Mouse (Mus musculus): ENCODE data around the gene Col19a1. TPM values are rescaled to one million over a fixed set of nuclear protein-coding genes. Genes with fewer than 3 reads are reported as not detected.
"Not testable (repeated sequence)": the region's sequence is repeated elsewhere in the genome, so short reads cannot be mapped to it uniquely, and the experiment has no call there.

Gene Col19a1
- polyA plus RNA-seq (2015; fragmentation: Nextera tagmentation; extraction: Ambion mirVana), result 3.0 and 3.4 TPM in 2 replicates

DNA sequence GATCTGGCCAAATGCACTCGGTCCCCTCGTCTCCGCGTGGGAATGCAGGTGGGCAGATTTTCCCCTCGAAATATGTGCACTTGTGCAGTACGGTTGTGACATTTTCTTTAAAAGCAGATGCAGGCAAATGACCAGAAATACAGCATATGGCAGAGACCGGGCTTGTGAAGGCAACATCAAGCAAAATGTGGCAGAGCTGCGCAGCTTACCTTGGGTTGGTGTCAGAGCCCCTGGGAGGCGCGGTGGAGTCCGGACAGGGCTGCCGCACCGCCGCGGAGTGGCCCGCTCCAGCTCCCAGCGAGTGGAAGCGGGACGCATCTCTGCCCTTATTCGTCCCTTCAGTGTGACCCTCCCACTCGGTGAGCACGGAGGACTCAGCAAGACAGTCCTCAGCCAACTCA, at the start of gene Col19a1:
Gene Col19a1 (minus strand): TSS at position 332 of the 401 bp plus-strand sequence.
- Histone ChIP-seq H3K27me3 (replicated peaks) (peaks cover 30% of the 10 kb centered on the region), H3K4me1 (peaks cover 13% of the 10 kb centered on the region), H3K9ac (replicated peaks) (peak within 1 kb of the TSS; percentile 64), H3K36me3 (no peaks in the 10 kb centered on the region), H3K4me2 (peak within 1 kb of the TSS; percentile 100), H3K27ac (replicated peaks) (peak within 1 kb of the TSS; percentile 28; the same call in 1 of the 2 replicates), H3K4me3 (replicated peaks) (peak within 1 kb of the TSS; percentile 70), H3K9me3 (replicated peaks) (no peaks in the 10 kb centered on the region)
- ATAC-seq (ENCODE audit: low FRiP score), result peak; percentile 61
- under 1% methylated on average over 22 of the region's 22 CpGs for WGBS

DNA sequence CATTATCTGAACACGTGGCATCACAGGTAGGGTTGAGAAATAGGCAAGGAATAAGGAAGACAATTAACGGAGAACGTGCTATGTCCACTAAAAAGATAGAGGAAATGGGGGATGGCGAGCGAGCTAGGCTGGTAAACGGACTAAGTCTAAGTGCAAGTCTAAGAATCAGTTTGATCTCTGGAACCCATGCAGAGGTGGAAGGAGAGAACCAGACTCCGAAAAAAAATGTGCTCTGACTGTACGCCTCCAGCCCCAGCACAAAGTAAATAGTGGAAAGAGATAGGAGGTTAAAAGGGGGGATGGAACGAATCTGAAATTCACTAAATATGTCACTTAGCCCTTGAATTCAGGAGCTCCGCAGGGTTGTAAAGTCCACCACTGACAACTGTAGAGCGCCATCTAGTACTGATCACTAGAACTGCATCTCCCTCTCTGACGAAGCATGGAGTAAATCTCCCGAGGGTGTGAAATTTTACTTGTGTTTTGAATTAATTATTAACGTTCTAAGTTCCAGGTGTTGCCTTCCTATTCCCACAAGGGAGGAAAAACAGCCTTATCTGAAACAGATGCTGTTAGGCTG, 46.4 kb upstream of the Col19a1 start:
- no peak overlapping the region for H3K27ac ChIP-seq (replicated peaks)
- H3K4me3 ChIP-seq (replicated peaks), result no peak overlapping the region
- peak overlapping the region; percentile 21 for H3K4me2 ChIP-seq
- no peaks in the 10 kb centered on the region for H3K4me1 ChIP-seq
- H3K27me3 ChIP-seq (replicated peaks), result no peaks in the 10 kb centered on the region
- no peaks in the 10 kb centered on the region for H3K9me3 ChIP-seq (replicated peaks)
- 42% methylated on average over 14 of the region's 14 CpGs for WGBS
- no peaks in the 10 kb centered on the region for H3K36me3 ChIP-seq
- no peak overlapping the region for H3K9ac ChIP-seq (replicated peaks)
- ATAC-seq (ENCODE audit: low FRiP score), result no peak

DNA sequence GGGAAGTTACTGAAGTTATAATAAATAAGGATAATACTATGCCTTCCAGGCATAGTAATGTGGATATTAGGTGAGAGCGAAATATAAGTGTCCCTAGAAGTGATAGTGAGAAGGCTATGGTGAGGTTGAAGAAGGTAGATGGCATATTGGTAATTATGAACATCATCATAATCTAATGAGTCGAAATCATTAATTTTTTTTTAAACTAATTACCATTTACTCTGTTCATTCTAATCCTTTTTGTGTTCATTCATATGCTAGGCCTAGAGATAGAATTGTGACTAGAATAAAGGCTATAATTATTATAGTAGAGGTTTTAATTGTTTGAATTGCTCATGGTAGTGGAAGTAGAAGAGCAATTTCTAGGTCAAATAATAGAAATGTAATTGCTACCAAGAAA, 25.3 kb upstream of the Col19a1 start:
- not testable (repeated sequence) for H3K36me3 ChIP-seq; ATAC-seq (ENCODE audit: low FRiP score)
- WGBS, result under 1% methylated on average over 2 of the region's 2 CpGs

DNA sequence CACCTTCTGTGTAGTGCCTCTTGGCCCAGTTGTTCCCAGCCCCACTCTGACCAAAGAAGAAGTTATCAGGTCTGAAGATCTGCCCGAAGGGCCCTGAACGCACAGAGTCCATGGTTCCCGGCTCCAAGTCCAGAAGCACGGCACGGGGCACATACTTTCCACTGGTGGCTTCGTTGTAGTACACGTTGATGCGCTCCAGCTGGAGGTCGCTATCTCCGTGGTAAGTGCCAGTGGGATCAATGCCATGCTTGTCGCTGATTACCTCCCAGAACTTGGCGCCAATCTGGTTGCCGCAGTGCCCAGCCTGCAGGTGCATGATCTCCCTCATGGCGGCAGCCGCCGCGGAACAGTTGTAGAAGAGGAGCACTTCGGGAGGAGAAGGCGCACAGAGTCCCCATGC, 7.8 kb upstream of the Col19a1 start:
- Histone ChIP-seq H3K4me3 (replicated peaks) (no peak overlapping the region), H3K27me3 (replicated peaks) (no peaks in the 10 kb centered on the region), H3K36me3 (no peaks in the 10 kb centered on the region), H3K9me3 (replicated peaks) (no peaks in the 10 kb centered on the region), H3K4me2 (no peak overlapping the region), H3K9ac (replicated peaks) (no peak overlapping the region), H3K27ac (replicated peaks) (no peak overlapping the region), H3K4me1 (no peaks in the 10 kb centered on the region)
- 98% methylated on average over 19 of the region's 19 CpGs for WGBS
- ATAC-seq (ENCODE audit: low FRiP score), result no peak

More for the DNA sequence above, 25.3 kb upstream of the Col19a1 start:
- not testable (repeated sequence) for H3K4me3 ChIP-seq (replicated peaks); H3K4me1 ChIP-seq; H3K9me3 ChIP-seq (replicated peaks); H3K4me2 ChIP-seq; H3K27me3 ChIP-seq (replicated peaks); H3K9ac ChIP-seq (replicated peaks); H3K27ac ChIP-seq (replicated peaks)

DNA sequence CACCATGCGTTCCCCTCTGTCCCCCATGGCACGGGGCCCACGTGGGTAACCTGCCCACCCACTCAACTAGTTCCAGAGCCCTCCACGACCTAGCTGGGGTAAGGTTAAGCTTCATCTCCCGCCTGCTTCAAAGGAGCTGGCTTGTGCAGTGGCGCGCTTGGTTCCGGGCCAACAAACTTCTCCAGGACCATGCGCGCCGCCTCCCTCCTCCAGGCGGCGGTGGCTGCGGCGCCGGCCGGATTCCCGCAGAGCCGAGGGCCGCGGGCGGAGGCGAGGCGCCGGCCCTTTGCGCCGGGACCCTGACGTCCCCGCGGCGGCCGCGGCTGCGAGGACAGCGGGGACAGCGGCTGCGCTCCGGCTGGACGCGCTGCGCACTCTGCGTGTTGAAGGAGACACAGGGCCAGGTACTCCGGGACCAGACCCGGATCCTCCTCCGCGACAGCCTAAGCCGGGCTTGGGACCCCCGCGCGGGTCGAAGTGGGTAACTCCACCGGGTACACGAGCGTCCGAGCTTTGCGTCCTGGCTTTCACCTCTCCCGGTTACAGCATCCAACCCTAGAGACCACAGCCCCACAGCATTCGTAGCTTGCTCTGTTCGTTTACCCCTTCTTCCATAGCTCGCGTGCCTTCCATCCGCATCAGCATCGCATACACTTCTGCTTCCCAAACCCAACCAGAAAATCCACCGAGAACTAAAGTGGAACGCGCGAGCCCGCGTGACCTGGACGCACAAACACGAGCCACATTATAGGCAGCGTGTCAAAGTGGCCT, 717 bp downstream of the Col19a1 start:
- H3K4me3 ChIP-seq (replicated peaks), result peak overlapping the region; percentile 70
- under 1% methylated on average over 72 of the region's 72 CpGs for WGBS
- peak overlapping the region; percentile 100 for H3K4me2 ChIP-seq
- peaks cover 30% of the 10 kb centered on the region for H3K27me3 ChIP-seq (replicated peaks)
- H3K4me1 ChIP-seq, result peaks cover 13% of the 10 kb centered on the region
- H3K27ac ChIP-seq (replicated peaks), result peak overlapping the region; percentile 28; the same call in 1 of the 2 replicates
- H3K36me3 ChIP-seq, result no peaks in the 10 kb centered on the region
- ATAC-seq (ENCODE audit: low FRiP score), result peak; percentile 83
- H3K9ac ChIP-seq (replicated peaks), result peak overlapping the region; percentile 64
- H3K9me3 ChIP-seq (replicated peaks), result no peaks in the 10 kb centered on the region

DNA sequence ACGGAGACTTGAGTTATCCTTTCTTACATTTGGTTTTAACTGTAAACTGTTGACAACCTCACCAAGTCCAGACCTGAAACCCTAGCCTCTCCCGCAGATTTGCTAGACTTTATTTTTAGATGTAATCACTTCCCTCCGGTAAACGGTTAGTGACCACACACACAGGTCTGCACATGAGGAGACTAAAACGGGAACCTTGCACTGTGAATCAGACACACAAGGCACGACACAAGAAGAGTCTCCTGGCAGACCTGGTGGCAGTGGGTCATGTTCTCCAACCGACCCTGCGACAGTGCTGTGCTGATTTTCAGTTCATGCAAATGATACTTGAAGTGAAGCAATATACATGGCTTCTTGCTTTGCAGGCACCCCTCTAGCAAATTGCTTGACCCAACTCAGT, 14.7 kb downstream of the Col19a1 start:
- 86% methylated on average over 8 of the region's 8 CpGs for WGBS
- no peaks in the 10 kb centered on the region for H3K4me1 ChIP-seq
- no peak overlapping the region for H3K4me3 ChIP-seq (replicated peaks)
- H3K27me3 ChIP-seq (replicated peaks), result no peaks in the 10 kb centered on the region
- H3K36me3 ChIP-seq, result no peaks in the 10 kb centered on the region
- ATAC-seq (ENCODE audit: low FRiP score), result no peak
- no peaks in the 10 kb centered on the region for H3K9me3 ChIP-seq (replicated peaks)
- H3K4me2 ChIP-seq, result no peak overlapping the region
- H3K27ac ChIP-seq (replicated peaks), result no peak overlapping the region
- no peak overlapping the region for H3K9ac ChIP-seq (replicated peaks)

DNA sequence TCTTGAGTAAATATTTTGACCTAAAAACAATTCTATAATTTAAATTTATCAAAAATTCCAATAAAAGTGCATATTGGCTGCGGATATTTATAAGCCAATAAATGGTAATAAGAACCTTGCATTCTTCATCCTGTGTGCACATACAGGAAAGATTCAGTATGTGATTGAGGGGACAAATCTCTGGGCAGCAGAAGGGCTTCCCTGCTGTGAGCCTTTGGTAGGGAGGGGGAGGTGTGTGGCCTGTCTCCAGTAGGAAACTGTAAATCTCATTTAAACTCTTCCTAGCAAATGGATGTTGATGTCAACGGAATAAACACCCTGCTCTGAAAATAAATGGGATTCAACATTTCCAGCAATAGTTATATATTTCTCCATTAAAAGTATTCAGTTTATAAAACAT, 23.2 kb downstream of the Col19a1 start:
- H3K27ac ChIP-seq (replicated peaks), result no peak overlapping the region
- WGBS, result 43% methylated on average over 2 of the region's 2 CpGs
- no peak overlapping the region for H3K4me3 ChIP-seq (replicated peaks)
- H3K4me2 ChIP-seq, result no peak overlapping the region
- H3K27me3 ChIP-seq (replicated peaks), result no peaks in the 10 kb centered on the region
- H3K9ac ChIP-seq (replicated peaks), result no peak overlapping the region
- no peaks in the 10 kb centered on the region for H3K36me3 ChIP-seq
- no peak for ATAC-seq (ENCODE audit: low FRiP score)
- H3K9me3 ChIP-seq (replicated peaks), result no peaks in the 10 kb centered on the region
- H3K4me1 ChIP-seq, result no peaks in the 10 kb centered on the region

DNA sequence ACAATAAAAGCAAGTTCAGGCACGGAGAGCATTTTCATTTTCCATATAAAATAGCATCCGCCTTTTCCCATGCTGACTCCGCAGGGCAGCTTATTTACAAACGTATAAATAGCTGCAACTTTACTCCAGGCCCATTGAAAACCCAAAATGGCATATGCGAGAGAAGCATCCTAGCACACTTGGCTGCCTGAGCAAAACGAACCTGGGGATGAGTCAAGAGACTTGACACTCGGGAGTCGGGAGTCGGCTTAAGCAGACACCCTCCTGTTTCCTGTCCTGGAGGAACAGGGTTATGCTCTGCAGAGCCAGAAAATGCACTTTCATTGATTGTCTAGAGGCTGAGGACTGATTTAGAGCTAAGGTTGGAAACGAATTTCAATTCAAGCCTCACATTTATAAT, 29.3 kb downstream of the Col19a1 start:
- H3K4me1 ChIP-seq, result 0 out of 2 replicates have a peak, but pooled peaks cover 3% of the 10 kb centered on the region
- no peaks in the 10 kb centered on the region for H3K36me3 ChIP-seq
- no peaks in the 10 kb centered on the region for H3K9me3 ChIP-seq (replicated peaks)
- 64% methylated on average over 10 of the region's 10 CpGs for WGBS
- H3K27ac ChIP-seq (replicated peaks), result no peak overlapping the region
- no peak overlapping the region for H3K9ac ChIP-seq (replicated peaks)
- no peak for ATAC-seq (ENCODE audit: low FRiP score)
- no peak overlapping the region for H3K4me3 ChIP-seq (replicated peaks)
- H3K4me2 ChIP-seq, result peak overlapping the region; percentile 20; the same call in 1 of the 2 replicates
- H3K27me3 ChIP-seq (replicated peaks), result no peaks in the 10 kb centered on the region

DNA sequence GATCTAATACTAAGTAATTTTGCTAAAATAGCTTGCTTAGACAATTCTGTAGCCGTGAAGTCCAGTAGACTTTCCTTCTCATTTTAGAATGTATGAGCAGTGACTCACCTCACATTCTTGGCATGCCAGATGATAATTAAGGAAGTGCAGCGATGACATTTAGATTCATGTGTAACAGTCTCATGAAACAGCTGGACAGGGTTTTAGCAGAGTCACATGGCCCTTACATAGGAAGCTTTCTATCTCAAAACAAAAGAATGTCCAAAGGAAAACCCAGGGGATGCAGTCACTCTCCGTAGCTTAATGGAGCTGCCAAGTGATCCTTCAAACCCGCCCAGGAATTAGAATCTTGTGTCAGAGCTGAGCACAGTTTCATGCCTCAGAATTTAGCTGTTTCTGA, 33.8 kb downstream of the Col19a1 start:
- H3K9me3 ChIP-seq (replicated peaks), result no peaks in the 10 kb centered on the region
- H3K36me3 ChIP-seq, result no peaks in the 10 kb centered on the region
- H3K4me3 ChIP-seq (replicated peaks), result no peak overlapping the region
- H3K9ac ChIP-seq (replicated peaks), result no peak overlapping the region
- ATAC-seq (ENCODE audit: low FRiP score), result no peak
- H3K4me1 ChIP-seq, result 0 out of 2 replicates have a peak, but pooled peaks cover 3% of the 10 kb centered on the region
- no peaks in the 10 kb centered on the region for H3K27me3 ChIP-seq (replicated peaks)
- WGBS, result 53% methylated on average over 4 of the region's 4 CpGs
- H3K4me2 ChIP-seq, result no peak overlapping the region
- H3K27ac ChIP-seq (replicated peaks), result no peak overlapping the region

DNA sequence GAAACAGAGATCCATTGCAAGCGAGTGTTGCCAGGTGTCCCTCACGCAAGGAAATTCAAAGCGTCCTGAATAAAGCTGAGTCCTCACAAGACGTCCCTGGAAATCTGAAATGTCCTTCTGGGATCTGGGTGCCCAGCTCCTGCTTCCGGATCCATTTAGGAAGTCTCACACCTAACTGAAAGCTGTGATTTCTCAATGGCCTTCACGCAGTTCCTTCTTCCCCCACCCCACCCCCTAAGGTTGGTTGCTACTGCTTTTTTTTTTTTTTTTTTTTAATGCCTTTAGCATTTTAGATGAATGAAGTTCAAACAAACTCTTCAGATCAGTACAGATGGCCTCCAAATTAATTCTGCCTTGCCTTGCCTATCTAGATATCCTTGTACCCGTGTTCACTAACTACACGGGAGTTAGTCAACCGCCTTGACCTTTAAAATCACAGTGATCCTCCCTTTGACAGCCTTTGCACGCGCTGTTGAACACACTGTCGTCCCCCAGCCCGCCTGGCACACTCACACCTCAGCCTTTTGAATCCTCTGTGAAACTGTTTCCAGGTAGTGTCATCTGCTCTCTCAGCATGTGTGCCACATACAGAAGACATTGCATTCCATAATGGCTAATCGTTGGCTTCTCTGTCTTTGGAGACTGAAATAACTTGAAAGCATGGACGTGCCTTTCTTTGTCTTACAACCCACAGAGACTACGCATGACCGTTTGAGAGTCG, 36.6 kb downstream of the Col19a1 start:
- ATAC-seq (ENCODE audit: low FRiP score), result no peak
- no peaks in the 10 kb centered on the region for H3K4me1 ChIP-seq
- no peaks in the 10 kb centered on the region for H3K9me3 ChIP-seq (replicated peaks)
- H3K27me3 ChIP-seq (replicated peaks), result no peaks in the 10 kb centered on the region
- H3K36me3 ChIP-seq, result no peaks in the 10 kb centered on the region
- H3K9ac ChIP-seq (replicated peaks), result no peak overlapping the region
- H3K4me2 ChIP-seq, result no peak overlapping the region
- H3K27ac ChIP-seq (replicated peaks), result no peak overlapping the region
- 84% methylated on average over 18 of the region's 18 CpGs for WGBS
- no peak overlapping the region for H3K4me3 ChIP-seq (replicated peaks)

DNA sequence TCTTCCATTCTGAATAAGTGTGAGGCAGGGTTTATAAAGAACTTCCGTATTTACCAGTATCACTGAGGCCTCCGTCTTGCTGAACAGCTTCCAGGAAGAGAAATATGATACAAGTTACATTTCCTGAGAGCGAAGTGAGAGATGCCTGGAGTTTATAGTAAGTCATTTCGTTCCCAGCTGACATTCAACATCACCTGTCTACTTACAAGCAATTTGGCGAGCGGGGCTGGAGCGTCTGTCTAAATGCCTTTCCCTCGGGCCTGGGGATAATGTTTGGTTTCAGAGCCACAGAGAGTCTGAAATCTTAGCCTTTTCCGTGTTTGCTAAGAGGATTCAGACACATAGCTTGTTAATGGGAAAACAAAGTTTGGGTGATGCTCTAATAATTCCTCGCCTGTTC, 37.2 kb downstream of the Col19a1 start:
- 74% methylated on average over 10 of the region's 10 CpGs for WGBS
- Histone ChIP-seq H3K9ac (replicated peaks) (no peak overlapping the region), H3K4me2 (no peak overlapping the region), H3K27ac (replicated peaks) (no peak overlapping the region), H3K4me3 (replicated peaks) (no peak overlapping the region), H3K9me3 (replicated peaks) (no peaks in the 10 kb centered on the region), H3K36me3 (no peaks in the 10 kb centered on the region), H3K4me1 (no peaks in the 10 kb centered on the region), H3K27me3 (replicated peaks) (no peaks in the 10 kb centered on the region)
- ATAC-seq (ENCODE audit: low FRiP score), result no peak
